Mouse (Mus musculus) liver, embryonic 16.5 days (tissue): ENCODE measurements around the gene Syde2. TPM values are rescaled to one million over a fixed set of nuclear protein-coding genes. Genes with fewer than 3 reads are reported as not detected.
A peak's percentile ranks its signal among the peaks of the same experiment; 100 is the strongest.

Experiments used
- ATAC-seq: fragments of 200-750 bp; cut with Nextera tagmentation; 2 replicates; pipeline ENCODE4 v1.8.0; 2017; ENCODE audit warnings: low read depth, mild to moderate bottlenecking, moderate number of reproducible peaks, moderate library complexity
- H3K27ac ChIP-seq: fragments of 300-500 bp; sonication (generic); 2 replicates; pipeline ENCODE4 v1.5.1; 2014; ENCODE audit warnings: mild to moderate bottlenecking, low read length
- H3K27me3 ChIP-seq: fragments of 300-500 bp; sonication (generic); 2 replicates; pipeline ENCODE4 v1.6.1; 2014; ENCODE audit warnings: low read depth, low read length, mixed read lengths; ENCODE audit not compliant: control insufficient read depth, insufficient read depth
- H3K36me3 ChIP-seq: fragments of 300-500 bp; sonication (generic); 2 replicates; pipeline ENCODE4 v1.6.1; 2014; ENCODE audit warnings: mild to moderate bottlenecking; ENCODE audit not compliant: control insufficient read depth, insufficient read depth
- H3K4me1 ChIP-seq: fragments of 300-500 bp; sonication (generic); 2 replicates; pipeline ENCODE4 v1.6.1; 2014; ENCODE audit warnings: low read depth, low read length, mixed read lengths; ENCODE audit not compliant: control insufficient read depth
- H3K4me2 ChIP-seq: fragments of 300-500 bp; sonication (generic); 2 replicates; pipeline ENCODE4 v1.6.1; 2014; ENCODE audit warnings: low read depth, low read length, mixed read lengths
- H3K4me3 ChIP-seq: fragments of 300-500 bp; sonication (generic); 2 replicates; pipeline ENCODE4 v1.5.1; 2014; ENCODE audit warnings: low read depth, mild to moderate bottlenecking, low read length
- H3K9ac ChIP-seq: fragments of 300-500 bp; sonication (generic); 2 replicates; pipeline ENCODE4 v1.6.1; 2014; ENCODE audit warnings: low read depth, low read length
- H3K9me3 ChIP-seq: fragments of 300-500 bp; sonication (generic); replicated peaks from 2 replicates; pipeline ENCODE4 v1.6.1; 2016; ENCODE audit warnings: low read length; ENCODE audit not compliant: control insufficient read depth
- WGBS: fragments of 180-500 bp; shearing (Covaris S2); extraction: QIAGEN DNeasy Blood & Tissue Kit; methylation state at CpG from one replicate; pipeline ENCODE4 v1.1.7; 2014; ENCODE audit not compliant: insufficient replicate concordance; 5-methylcytosine and 5-hydroxymethylcytosine counted together
- polyA plus RNA-seq: library from polyadenylated mRNA; unstranded; fragments of >200 nt; fragmentation: Nextera tagmentation; extraction: Ambion mirVana; gene quantifications from 2 replicates; pipeline ENCODE4 v1.2.1, GENCODE M21; 2015

The Syde2 gene
- polyA plus RNA-seq, result 0.44 and 0.68 TPM in 2 replicates

DNA sequence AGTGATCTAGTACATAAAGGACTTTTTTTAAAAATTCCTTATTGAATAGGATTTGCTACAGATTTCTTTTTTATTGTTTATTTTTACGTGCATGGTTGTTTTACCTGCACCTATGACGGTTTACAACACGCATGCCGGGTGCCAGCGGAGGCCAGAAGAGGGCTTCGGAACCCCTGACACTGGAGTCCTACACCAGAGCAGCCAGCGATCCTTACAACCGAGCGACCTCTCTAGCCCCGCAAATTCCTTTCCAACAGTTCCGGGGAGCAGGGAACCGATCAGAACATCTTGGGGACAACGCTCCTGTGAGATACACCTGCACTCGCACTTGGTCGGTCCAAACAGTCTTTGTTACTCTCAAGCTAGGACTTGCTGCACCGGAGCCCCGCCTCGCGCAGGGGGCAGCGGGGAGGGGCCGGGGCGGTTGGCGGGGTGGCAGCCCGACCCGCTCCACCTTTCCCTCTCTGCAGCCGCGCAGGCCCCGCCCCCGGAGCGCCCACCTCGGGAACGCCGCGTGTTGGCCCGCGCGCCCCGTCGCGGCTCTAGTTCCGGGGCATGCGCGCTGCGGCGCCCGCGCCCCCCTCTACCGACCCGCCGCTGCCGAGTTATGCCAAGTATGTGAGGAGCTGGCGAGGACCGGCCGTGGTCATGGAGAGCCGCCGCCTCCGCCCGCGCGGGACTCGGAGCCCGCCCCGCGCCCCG is at the start of gene Syde2:
Syde2 (plus strand) TSS at position 603 of the 702 bp plus-strand sequence.
- H3K27me3 ChIP-seq, result peaks cover 30% of the 10 kb centered on the region
- H3K36me3 ChIP-seq, result no peaks in the 10 kb centered on the region
- H3K27ac ChIP-seq, result peak within 1 kb of the TSS; percentile 87
- H3K4me1 ChIP-seq, result peaks cover 2% of the 10 kb centered on the region; the same call in 1 of the 2 replicates
- H3K4me3 ChIP-seq, result peak within 1 kb of the TSS; percentile 61
- under 1% methylated on average over 65 of the region's 65 CpGs for WGBS
- peak within 1 kb of the TSS; percentile 68 for H3K4me2 ChIP-seq
- H3K9me3 ChIP-seq, result no peaks in the 10 kb centered on the region
- H3K9ac ChIP-seq, result peak within 1 kb of the TSS; percentile 58
- peak; percentile 60 for ATAC-seq

GRCm38 (mm10) chr3:145938405-145939349 is 49.0 kb upstream of the Syde2 start:
- Histone ChIP-seq H3K27me3 (no peaks in the 10 kb centered on the region), H3K9ac (peak overlapping the region; percentile 88), H3K9me3 (no peaks in the 10 kb centered on the region), H3K27ac (no peak overlapping the region; the same call in 1 of the 2 replicates), H3K4me3 (peak overlapping the region; percentile 88), H3K4me2 (peak overlapping the region; percentile 86), H3K4me1 (peaks cover 30% of the 10 kb centered on the region), H3K36me3 (peaks cover under 1% of the 10 kb centered on the region; the same call in 1 of the 2 replicates)
- 22% methylated on average over 34 of the region's 50 CpGs for WGBS
- ATAC-seq, result no peak; the same call in 1 of the 2 replicates

DNA sequence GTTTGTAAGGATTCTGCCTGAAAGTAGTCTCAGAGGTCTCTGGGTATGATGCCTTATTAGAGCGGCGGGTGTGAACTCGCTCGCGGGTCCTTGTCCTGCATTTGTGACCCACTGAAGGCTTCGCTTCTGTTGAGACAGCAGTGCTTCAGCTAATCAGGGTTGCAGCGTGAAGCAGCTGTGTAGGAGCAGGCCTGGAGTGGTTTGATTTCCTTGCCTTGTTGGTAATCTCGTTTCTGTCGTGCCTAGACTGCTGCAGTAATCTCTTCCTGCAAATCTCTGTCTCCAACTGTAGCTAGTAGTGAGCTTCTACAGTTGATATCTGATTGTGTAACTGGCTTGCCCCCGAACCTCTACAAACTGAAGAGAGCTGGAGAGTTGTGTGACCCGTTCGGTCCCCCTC is 48.3 kb upstream of the Syde2 start:
- peak overlapping the region; percentile 86 for H3K4me2 ChIP-seq
- no peaks in the 10 kb centered on the region for H3K9me3 ChIP-seq
- peaks cover 30% of the 10 kb centered on the region for H3K4me1 ChIP-seq
- H3K9ac ChIP-seq, result no peak overlapping the region
- H3K27me3 ChIP-seq, result no peaks in the 10 kb centered on the region
- H3K27ac ChIP-seq, result no peak overlapping the region
- peak overlapping the region; percentile 88 for H3K4me3 ChIP-seq
- peak; percentile 40 for ATAC-seq
- no peaks in the 10 kb centered on the region; the same call in 1 of the 2 replicates for H3K36me3 ChIP-seq
- 20% methylated on average over 12 of the region's 12 CpGs for WGBS

GRCm38 (mm10) chr3:145939971-145940370 is 47.7 kb upstream of the Syde2 start:
- no peak overlapping the region for H3K4me2 ChIP-seq
- H3K9me3 ChIP-seq, result no peaks in the 10 kb centered on the region
- no peak overlapping the region for H3K4me3 ChIP-seq
- H3K27me3 ChIP-seq, result no peaks in the 10 kb centered on the region
- H3K9ac ChIP-seq, result no peak overlapping the region
- ATAC-seq, result no peak
- H3K27ac ChIP-seq, result no peak overlapping the region
- peaks cover 2% of the 10 kb centered on the region; the same call in 1 of the 2 replicates for H3K36me3 ChIP-seq
- peaks cover 30% of the 10 kb centered on the region for H3K4me1 ChIP-seq
- WGBS, result 63% methylated on average over 4 of the region's 4 CpGs

GRCm38 (mm10) chr3:145941971-145942370 is 45.7 kb upstream of the Syde2 start:
- WGBS, result 2% methylated on average over 3 of the region's 3 CpGs
- ATAC-seq, result peak; percentile 16; the same call in 1 of the 2 replicates
- H3K4me1 ChIP-seq, result peaks cover 30% of the 10 kb centered on the region

DNA sequence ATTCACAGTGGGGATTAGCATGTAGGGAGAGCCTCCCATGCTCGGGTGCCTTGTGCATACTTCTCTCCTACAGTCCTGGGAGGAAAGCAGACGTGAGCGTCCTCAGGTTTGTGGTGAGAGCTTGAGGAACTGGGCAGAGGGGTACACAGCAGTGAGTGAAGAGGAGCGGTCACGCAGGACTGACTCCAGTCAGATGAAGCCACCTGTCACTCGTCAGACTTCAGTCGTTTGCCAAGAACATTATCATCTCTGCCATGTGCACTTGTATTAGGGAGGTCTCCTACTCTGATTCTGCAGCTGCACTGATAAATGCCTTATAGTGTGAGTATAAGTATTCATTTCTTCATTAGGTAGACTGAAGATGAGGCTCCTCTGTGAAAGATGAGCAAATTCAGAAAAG is 43.3 kb upstream of the Syde2 start:
- no peak overlapping the region for H3K9ac ChIP-seq
- no peak overlapping the region for H3K4me2 ChIP-seq
- H3K4me3 ChIP-seq, result no peak overlapping the region
- WGBS, result 36% methylated on average over 7 of the region's 7 CpGs
- no peak overlapping the region for H3K27ac ChIP-seq
- H3K4me1 ChIP-seq, result peaks cover 19% of the 10 kb centered on the region
- peak; percentile 35; the same call in 1 of the 2 replicates for ATAC-seq
- no peaks in the 10 kb centered on the region for H3K27me3 ChIP-seq
- H3K9me3 ChIP-seq, result no peaks in the 10 kb centered on the region
- H3K36me3 ChIP-seq, result peaks cover 2% of the 10 kb centered on the region; the same call in 1 of the 2 replicates

More at GRCm38 (mm10) chr3:145941971-145942370, 45.7 kb upstream of the Syde2 start:
- H3K27me3 ChIP-seq, result no peaks in the 10 kb centered on the region
- no peak overlapping the region for H3K4me2 ChIP-seq
- no peaks in the 10 kb centered on the region for H3K9me3 ChIP-seq
- H3K9ac ChIP-seq, result no peak overlapping the region
- no peak overlapping the region for H3K27ac ChIP-seq
- no peak overlapping the region for H3K4me3 ChIP-seq
- H3K36me3 ChIP-seq, result peaks cover 2% of the 10 kb centered on the region; the same call in 1 of the 2 replicates

DNA sequence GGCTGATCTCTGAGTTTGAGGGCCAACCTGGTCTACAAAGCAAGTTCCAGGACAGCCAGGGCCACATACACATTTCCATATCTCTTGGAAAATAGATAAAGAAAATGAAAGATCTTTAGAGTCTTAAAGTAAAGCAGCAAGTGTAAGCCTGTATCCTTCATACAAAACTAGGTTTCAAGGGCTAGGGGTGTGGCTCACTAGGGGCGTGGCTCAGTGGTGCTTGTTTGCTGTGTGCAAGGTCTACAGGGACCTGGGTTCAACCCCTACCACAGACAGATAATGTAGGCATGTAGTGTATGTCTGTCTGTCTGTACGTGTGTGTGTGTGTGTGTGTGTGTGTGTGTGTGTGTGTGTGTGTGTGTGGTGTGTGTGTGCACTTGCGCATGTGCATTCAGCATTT is 41.8 kb upstream of the Syde2 start:
- Histone ChIP-seq H3K36me3 (peaks cover 2% of the 10 kb centered on the region; the same call in 1 of the 2 replicates), H3K27ac (no peak overlapping the region), H3K4me2 (no peak overlapping the region), H3K9me3 (no peaks in the 10 kb centered on the region), H3K27me3 (no peaks in the 10 kb centered on the region), H3K4me3 (no peak overlapping the region), H3K4me1 (peaks cover 13% of the 10 kb centered on the region), H3K9ac (no peak overlapping the region)
- 59% methylated on average over 3 of the region's 3 CpGs for WGBS
- ATAC-seq, result no peak

GRCm38 (mm10) chr3:145946654-145947053 is 41.0 kb upstream of the Syde2 start:
- no peak overlapping the region for H3K27ac ChIP-seq
- no peak overlapping the region for H3K4me3 ChIP-seq
- H3K9ac ChIP-seq, result no peak overlapping the region
- 0 out of 2 replicates have a peak, but pooled peaks cover 2% of the 10 kb centered on the region for H3K36me3 ChIP-seq
- WGBS, result 55% methylated on average over 2 of the region's 2 CpGs
- no peak overlapping the region for H3K4me2 ChIP-seq
- H3K9me3 ChIP-seq, result no peaks in the 10 kb centered on the region
- H3K4me1 ChIP-seq, result peaks cover 13% of the 10 kb centered on the region
- ATAC-seq, result no peak
- H3K27me3 ChIP-seq, result no peaks in the 10 kb centered on the region
